Mouse (Mus musculus): ENCODE measurements around the gene Pank2. TPM values are rescaled to one million over a fixed set of nuclear protein-coding genes. Genes with fewer than 3 reads are reported as not detected.

Gene Pank2
- total RNA-seq, 1 experiment: 22.0 TPM

GRCm38 (mm10) chr2:131254329-131254713, 8.0 kb upstream of the Pank2 start:
- Histone ChIP-seq H3K9ac (ENCODE audit: insufficient read depth, low read depth, low read length, poor library complexity, severe bottlenecking) (no peak overlapping the region), H3K4me3 (ENCODE audit: insufficient read depth in 1 of 2, low read depth in 1 of 2, low read length in 2 of 2, poor library complexity in 1 of 2, severe bottlenecking in 1 of 2) (no peak overlapping the region), H3K27ac (ENCODE audit: insufficient read depth, low read depth, low read length, poor library complexity, severe bottlenecking) (no peak overlapping the region), H3K4me1 (ENCODE audit: control insufficient read depth in 2 of 2, insufficient read depth in 2 of 2, low read length in 2 of 2, poor library complexity in 1 of 2) (no peaks in the 10 kb centered on the region; a peak in 2 of 4 replicates), H3K36me3 (ENCODE audit: control insufficient read depth, insufficient read depth, low read length, poor library complexity, severe bottlenecking) (no peaks in the 10 kb centered on the region), H3K9me3 (ENCODE audit: control insufficient read depth, insufficient read depth, low read depth, low read length) (no peaks in the 10 kb centered on the region)
- in situ Hi-C loops (cut with MboI; ENCODE audit: low sequenced_read_pairs in 2 of 2, unreplicated experiment in 2 of 2): no loop called here
- no peak for DNase-seq (ENCODE audit: low read depth, low spot score)
- TF ChIP-seq HCFC1 (IDR thresholded peaks at IDR 0.05; ENCODE audit: borderline replicate concordance, insufficient read depth, low read length): no peak
- TF ChIP-seq MAFK (IDR thresholded peaks at IDR 0.05; ENCODE audit: insufficient read depth, low read depth, low read length): no peak
- TF ChIP-seq CHD2 (IDR thresholded peaks at IDR 0.05; ENCODE audit: low read depth, low read length): no peak
- no peak for TF ChIP-seq ZC3H11A (IDR thresholded peaks at IDR 0.05; ENCODE audit: borderline replicate concordance, low read depth, low read length)
- no peak for TF ChIP-seq ZNF384 (IDR thresholded peaks at IDR 0.05; ENCODE audit: low read depth, low read length)

GRCm38 (mm10) chr2:131255738-131256137, 6.6 kb upstream of the Pank2 start:
- in situ Hi-C loops (cut with MboI; ENCODE audit: low sequenced_read_pairs in 2 of 2, unreplicated experiment in 2 of 2): no loop called here
- Histone ChIP-seq H3K9ac (ENCODE audit: insufficient read depth, low read depth, low read length, poor library complexity, severe bottlenecking) (no peak overlapping the region), H3K27ac (ENCODE audit: insufficient read depth, low read depth, low read length, poor library complexity, severe bottlenecking) (no peak overlapping the region), H3K9me3 (ENCODE audit: control insufficient read depth, insufficient read depth, low read depth, low read length) (no peaks in the 10 kb centered on the region), H3K4me3 (ENCODE audit: insufficient read depth in 1 of 2, low read depth in 1 of 2, low read length in 2 of 2, poor library complexity in 1 of 2, severe bottlenecking in 1 of 2) (peak overlapping the region; percentile 16 to 35; a peak in 2 of 4 replicates), H3K4me1 (ENCODE audit: control insufficient read depth in 2 of 2, insufficient read depth in 2 of 2, low read length in 2 of 2, poor library complexity in 1 of 2) (no peaks in the 10 kb centered on the region; a peak in 2 of 4 replicates), H3K36me3 (ENCODE audit: control insufficient read depth, insufficient read depth, low read length, poor library complexity, severe bottlenecking) (no peaks in the 10 kb centered on the region)
- TF ChIP-seq CHD2 (IDR thresholded peaks at IDR 0.05; ENCODE audit: low read depth, low read length) (no peak), MAFK (IDR thresholded peaks at IDR 0.05; ENCODE audit: insufficient read depth, low read depth, low read length) (no peak), ZC3H11A (IDR thresholded peaks at IDR 0.05; ENCODE audit: borderline replicate concordance, low read depth, low read length) (no peak), HCFC1 (IDR thresholded peaks at IDR 0.05; ENCODE audit: borderline replicate concordance, insufficient read depth, low read length) (no peak), ZNF384 (IDR thresholded peaks at IDR 0.05; ENCODE audit: low read depth, low read length) (no peak)
- peak; percentile 47 for DNase-seq (ENCODE audit: low read depth, low spot score)

GRCm38 (mm10) chr2:131258693-131259092, 3.6 kb upstream of the Pank2 start:
- Histone ChIP-seq H3K36me3 (ENCODE audit: control insufficient read depth, insufficient read depth, low read length, poor library complexity, severe bottlenecking) (no peaks in the 10 kb centered on the region), H3K9me3 (ENCODE audit: control insufficient read depth, insufficient read depth, low read depth, low read length) (no peaks in the 10 kb centered on the region), H3K27ac (ENCODE audit: insufficient read depth, low read depth, low read length, poor library complexity, severe bottlenecking) (no peak overlapping the region), H3K4me3 (ENCODE audit: insufficient read depth in 1 of 2, low read depth in 1 of 2, low read length in 2 of 2, poor library complexity in 1 of 2, severe bottlenecking in 1 of 2) (no peak overlapping the region), H3K4me1 (ENCODE audit: control insufficient read depth in 2 of 2, insufficient read depth in 2 of 2, low read length in 2 of 2, poor library complexity in 1 of 2) (no peaks in the 10 kb centered on the region; a peak in 3 of 4 replicates), H3K9ac (ENCODE audit: insufficient read depth, low read depth, low read length, poor library complexity, severe bottlenecking) (no peak overlapping the region)
- DNase-seq (ENCODE audit: low read depth, low spot score): no peak
- TF ChIP-seq CHD2 (IDR thresholded peaks at IDR 0.05; ENCODE audit: low read depth, low read length): no peak
- no peak for TF ChIP-seq MAFK (IDR thresholded peaks at IDR 0.05; ENCODE audit: insufficient read depth, low read depth, low read length)
- TF ChIP-seq HCFC1 (IDR thresholded peaks at IDR 0.05; ENCODE audit: borderline replicate concordance, insufficient read depth, low read length): no peak
- no peak for TF ChIP-seq ZNF384 (IDR thresholded peaks at IDR 0.05; ENCODE audit: low read depth, low read length)
- TF ChIP-seq ZC3H11A (IDR thresholded peaks at IDR 0.05; ENCODE audit: borderline replicate concordance, low read depth, low read length): no peak
- in situ Hi-C loops (cut with MboI; ENCODE audit: low sequenced_read_pairs in 2 of 2, unreplicated experiment in 2 of 2): no loop called here

GRCm38 (mm10) chr2:131260544-131261307, 1.6 kb upstream of the Pank2 start:
- no peak for TF ChIP-seq MAFK (IDR thresholded peaks at IDR 0.05; ENCODE audit: insufficient read depth, low read depth, low read length)
- no peak for TF ChIP-seq ZC3H11A (IDR thresholded peaks at IDR 0.05; ENCODE audit: borderline replicate concordance, low read depth, low read length)
- no peak for TF ChIP-seq CHD2 (IDR thresholded peaks at IDR 0.05; ENCODE audit: low read depth, low read length)
- TF ChIP-seq ZNF384 (IDR thresholded peaks at IDR 0.05; ENCODE audit: low read depth, low read length): no peak
- TF ChIP-seq HCFC1 (IDR thresholded peaks at IDR 0.05; ENCODE audit: borderline replicate concordance, insufficient read depth, low read length): no peak
- Histone ChIP-seq H3K9ac (ENCODE audit: insufficient read depth, low read depth, low read length, poor library complexity, severe bottlenecking) (no peak overlapping the region), H3K27ac (ENCODE audit: insufficient read depth, low read depth, low read length, poor library complexity, severe bottlenecking) (no peak overlapping the region), H3K36me3 (ENCODE audit: control insufficient read depth, insufficient read depth, low read length, poor library complexity, severe bottlenecking) (0 out of 2 replicates have a peak, but pooled peaks cover 3% of the 10 kb centered on the region), H3K4me1 (ENCODE audit: control insufficient read depth in 2 of 2, insufficient read depth in 2 of 2, low read length in 2 of 2, poor library complexity in 1 of 2) (peaks cover 0 to 2% of the 10 kb centered on the region in 2 experiments; a peak in 2 of 4 replicates), H3K4me3 (ENCODE audit: insufficient read depth in 1 of 2, low read depth in 1 of 2, low read length in 2 of 2, poor library complexity in 1 of 2, severe bottlenecking in 1 of 2) (no peak overlapping the region), H3K9me3 (ENCODE audit: control insufficient read depth, insufficient read depth, low read depth, low read length) (no peaks in the 10 kb centered on the region)
- no peak for DNase-seq (ENCODE audit: low read depth, low spot score)
- in situ Hi-C loops (cut with MboI; ENCODE audit: low sequenced_read_pairs in 2 of 2, unreplicated experiment in 2 of 2): no loop called here

Measured in ES-E14 (cell line).